Comparison of ENCODE assay signal across 15 mouse cellular contexts in the genomic region with DNA sequence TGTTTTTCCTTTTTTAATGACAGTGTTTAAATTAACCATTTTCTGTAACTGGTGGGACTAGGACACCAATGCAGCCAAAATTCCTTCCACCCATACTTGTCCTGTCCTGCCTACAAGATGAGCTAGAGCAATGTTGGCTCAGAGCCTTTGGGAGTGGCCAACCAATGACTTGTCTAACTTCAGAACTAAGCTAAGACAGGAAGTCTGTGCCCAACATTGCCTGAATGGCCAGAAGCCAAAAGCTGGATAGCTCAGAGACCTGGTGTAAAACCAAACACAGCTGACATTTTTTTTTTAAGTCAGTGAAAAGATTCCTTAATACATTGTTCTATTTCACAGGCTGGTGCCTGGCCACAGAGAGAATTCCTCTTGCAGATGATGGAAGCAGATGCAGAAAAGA.
"Had no signal": no experiment of that assay in that cellular context is flagged by ENCODE, and none has a peak within 500 bp of the region (broad histone marks: within the 10 kb centered on the region; RNA-seq: fewer than 3 reads in every experiment).

No protein-coding gene starts in this region.

- H3K4me1 ChIP-seq: limb, embryonic 12.5 days; liver, embryonic 13.5 days; lung, embryonic 15.5 days; megakaryocyte, embryonic 14.5 days; midbrain, embryonic 15.5 days; neural tube, embryonic 13.5 days had no signal

- H3K4me3 ChIP-seq: limb, embryonic 12.5 days; liver, embryonic 13.5 days; lung, embryonic 15.5 days; megakaryocyte, embryonic 14.5 days; midbrain, embryonic 15.5 days; neural tube, embryonic 13.5 days had no signal

- H3K27ac ChIP-seq: limb, embryonic 12.5 days; liver, embryonic 13.5 days; lung, embryonic 15.5 days; macrophage; midbrain, embryonic 15.5 days; neural tube, embryonic 13.5 days had no signal

- H3K27me3 ChIP-seq: limb, embryonic 12.5 days; liver, embryonic 13.5 days; lung, embryonic 15.5 days; megakaryocyte, embryonic 14.5 days; midbrain, embryonic 15.5 days; neural tube, embryonic 13.5 days had no signal

- DNase-seq: kidney, postnatal 25 days; layer of hippocampus, adult 9-11 months; liver; liver, embryonic 13.5 days; liver, postnatal 0 days; lung, postnatal 14 days; retina, postnatal 1 day; right cerebral cortex, postnatal 4 days; thymus, postnatal 36 days had no signal
